Mouse (Mus musculus) cerebellum, adult 9-10 months (tissue): ENCODE measurements around the gene Zdhhc16.

ENCODE experiments used
- DNase-seq: peaks from one replicate; pipeline ENCODE4 v3.0.0; 2022

Gene Zdhhc16

GRCm38 (mm10) chr19:41991926-41992477 is 58.7 kb downstream of the Zdhhc16 start:
- no peak for DNase-seq

- DNase-seq = no peak
These were observed 59.7 kb downstream of the Zdhhc16 start for GRCm38 (mm10) chr19:41992971-41993370.

GRCm38 (mm10) chr19:41993484-41993883 is 60.2 kb downstream of the Zdhhc16 start:
- no peak for DNase-seq
